Mouse (Mus musculus) 3134 (cell line): ENCODE data around the gene Trpm6.
A peak's percentile ranks its signal among the peaks of the same experiment; 100 is the strongest.

Experiments used
- DNase-seq: peaks from one replicate; pipeline ENCODE4 v3.0.0-alpha.2; 2011; ENCODE audit warnings: low spot score; ENCODE audit not compliant: insufficient read length; ENCODE audit errors: extremely low read depth

Trpm6 gene

GRCm38 (mm10) chr19:18888491-18889116 is 138.8 kb downstream of the Trpm6 start:
- DNase-seq = no peak

DNA sequence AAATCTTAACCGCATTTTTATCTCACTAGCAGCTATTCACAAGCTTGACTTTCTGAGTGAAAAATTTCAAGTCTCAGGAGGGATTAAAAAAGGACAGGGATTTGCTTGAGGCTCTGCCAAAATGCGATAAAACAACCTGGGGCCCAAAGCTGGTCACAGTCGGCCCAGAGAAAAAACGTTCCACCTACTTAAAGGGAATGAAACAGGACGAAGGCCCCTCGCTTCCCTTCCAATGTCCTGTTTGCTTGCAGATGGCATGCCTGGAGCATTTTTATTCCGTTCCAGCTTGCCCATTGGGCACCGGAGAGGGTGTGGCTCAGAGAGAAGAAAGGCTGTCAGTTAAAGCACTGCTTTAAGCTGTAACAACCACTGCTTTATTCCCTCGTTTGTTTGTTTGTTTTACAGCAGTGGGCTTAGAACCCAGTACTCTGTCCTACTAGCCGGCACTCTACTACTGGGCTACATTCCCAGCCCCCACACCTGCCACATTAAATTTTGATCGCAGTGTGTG is 139.4 kb downstream of the Trpm6 start:
- DNase-seq = peak; percentile 14

- DNase-seq = no peak
Measured at GRCm38 (mm10) chr19:18889632-18890031, 139.8 kb downstream of the Trpm6 start.

GRCm38 (mm10) chr19:18890216-18890615 is 140.4 kb downstream of the Trpm6 start:
- DNase-seq = peak; percentile 85

DNA sequence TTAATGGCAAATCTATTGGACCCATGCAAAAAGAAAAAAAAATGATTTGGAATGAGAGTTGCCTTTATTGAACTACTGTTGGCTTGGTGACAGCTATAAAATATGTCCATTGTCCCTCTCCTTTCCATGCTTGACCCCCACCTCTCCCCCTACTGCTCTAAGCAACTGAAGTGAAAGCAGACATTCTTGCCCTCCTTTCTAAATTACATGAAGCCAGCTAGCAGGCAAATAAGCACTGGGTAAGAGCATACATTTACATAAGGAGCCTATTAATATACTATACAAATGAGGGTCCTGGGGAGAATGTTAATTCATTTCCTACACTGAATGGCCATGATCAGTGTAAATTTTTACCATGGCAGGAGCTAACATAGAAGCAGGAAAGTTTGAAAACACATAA is 148.5 kb downstream of the Trpm6 start:
- no peak for DNase-seq

DNA sequence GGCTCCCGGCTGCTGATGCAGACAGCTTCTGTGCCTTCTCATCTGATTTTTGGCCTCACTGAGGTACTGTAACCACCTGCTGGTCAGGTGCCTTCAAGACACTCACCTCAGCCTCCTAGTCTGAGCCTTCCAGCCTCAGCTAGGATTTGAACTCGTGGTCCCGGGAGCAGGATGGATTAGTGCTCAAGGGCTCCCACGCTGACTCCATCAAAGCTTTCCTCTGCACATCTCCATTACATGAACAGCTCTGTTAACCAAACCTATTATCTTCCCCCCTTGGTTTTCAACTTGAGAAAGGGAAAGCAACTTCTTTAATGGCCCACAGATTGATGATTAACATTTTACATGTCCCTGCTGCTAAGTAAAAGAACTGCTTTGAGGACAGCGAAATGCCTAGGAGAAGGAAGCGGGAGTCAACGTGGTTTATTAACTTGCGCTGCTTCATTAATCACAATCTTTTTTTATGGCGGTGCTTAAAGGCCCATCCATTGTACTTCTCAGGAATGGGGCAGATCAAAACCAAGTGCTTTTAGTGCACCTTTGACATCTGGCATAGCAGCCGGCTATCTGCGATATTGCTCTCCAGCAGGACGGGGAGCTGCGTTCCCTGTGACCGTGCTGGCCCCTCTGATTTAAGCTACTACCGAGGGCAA is 152.4 kb downstream of the Trpm6 start:
- no peak for DNase-seq

GRCm38 (mm10) chr19:18902694-18903067 is 152.9 kb downstream of the Trpm6 start:
- no peak for DNase-seq

- DNase-seq = no peak
Measured at GRCm38 (mm10) chr19:18905511-18905910, 155.7 kb downstream of the Trpm6 start.

GRCm38 (mm10) chr19:18909641-18910040 is 159.9 kb downstream of the Trpm6 start:
- DNase-seq = no peak

GRCm38 (mm10) chr19:18911755-18912340 is 162.1 kb downstream of the Trpm6 start:
- no peak for DNase-seq

DNA sequence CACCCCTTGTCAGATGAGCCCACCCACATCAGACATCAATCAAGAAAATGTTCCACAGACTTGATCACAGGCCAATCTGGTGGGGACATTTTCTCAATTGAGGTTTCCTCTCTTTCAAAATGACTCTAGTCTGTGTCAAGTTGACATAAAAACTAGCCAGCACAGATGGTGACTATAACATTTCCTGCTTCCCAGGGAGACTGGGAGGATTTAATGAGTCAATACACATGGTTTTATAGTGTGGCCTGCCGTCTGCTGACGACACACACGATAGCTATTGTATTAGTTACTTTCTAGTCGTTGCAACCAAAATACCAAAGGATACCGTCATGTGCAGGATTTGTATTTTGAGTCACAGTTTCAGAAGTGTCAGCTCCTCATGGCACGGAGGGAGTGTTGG is 191.6 kb downstream of the Trpm6 start:
- DNase-seq = no peak
